Mouse (Mus musculus) limb, embryonic 12.5 days (tissue): ENCODE measurements at regions not wholly inside any gene's neighbourhood (a gene's known extent, or its start where the extent isn't known, plus 50 kb on each side); places are given as distances from the start of the nearest gene placed in this dataset.

ENCODE experiments used
- ATAC-seq: fragments of 200-750 bp; cut with Nextera tagmentation; 2 replicates; pipeline ENCODE4 v1.8.0; 2017; ENCODE audit warnings: low read depth, moderate TSS enrichment; ENCODE audit not compliant: insufficient number of reproducible peaks, insufficient read depth, low FRiP score, low TSS enrichment
- H3K27ac ChIP-seq: fragments of 300-500 bp; sonication (generic); 2 replicates; pipeline ENCODE4 v1.5.1; 2016; ENCODE audit warnings: mild to moderate bottlenecking, moderate library complexity
- H3K27me3 ChIP-seq: fragments of 300-500 bp; sonication (generic); 2 replicates; pipeline ENCODE4 v1.6.1; 2016; ENCODE audit warnings: mild to moderate bottlenecking, moderate library complexity
- H3K36me3 ChIP-seq: fragments of 300-500 bp; sonication (generic); 2 replicates; pipeline ENCODE4 v1.6.1; 2016; ENCODE audit warnings: mild to moderate bottlenecking, moderate library complexity
- H3K4me1 ChIP-seq: fragments of 300-500 bp; sonication (generic); replicated peaks from 2 replicates; pipeline ENCODE4 v1.6.1; 2016
- H3K4me2 ChIP-seq: fragments of 300-500 bp; sonication (generic); 2 replicates; pipeline ENCODE4 v1.6.1; 2016; ENCODE audit warnings: mild to moderate bottlenecking, moderate library complexity
- H3K4me3 ChIP-seq: fragments of 300-500 bp; sonication (generic); replicated peaks from 2 replicates; pipeline ENCODE4 v1.5.1; 2016; ENCODE audit warnings: mild to moderate bottlenecking
- H3K9ac ChIP-seq: fragments of 300-500 bp; sonication (generic); replicated peaks from 2 replicates; pipeline ENCODE4 v1.6.1; 2016; ENCODE audit warnings: mild to moderate bottlenecking, moderate library complexity
- H3K9me3 ChIP-seq: fragments of 300-500 bp; sonication (generic); 2 replicates; pipeline ENCODE4 v1.6.1; 2016; ENCODE audit warnings: mild to moderate bottlenecking, moderate library complexity
- WGBS: fragments of 180-500 bp; shearing (Covaris S2); methylation state at CpG from one replicate; pipeline ENCODE4 v1.1.7; 2016; 5-methylcytosine and 5-hydroxymethylcytosine counted together

DNA sequence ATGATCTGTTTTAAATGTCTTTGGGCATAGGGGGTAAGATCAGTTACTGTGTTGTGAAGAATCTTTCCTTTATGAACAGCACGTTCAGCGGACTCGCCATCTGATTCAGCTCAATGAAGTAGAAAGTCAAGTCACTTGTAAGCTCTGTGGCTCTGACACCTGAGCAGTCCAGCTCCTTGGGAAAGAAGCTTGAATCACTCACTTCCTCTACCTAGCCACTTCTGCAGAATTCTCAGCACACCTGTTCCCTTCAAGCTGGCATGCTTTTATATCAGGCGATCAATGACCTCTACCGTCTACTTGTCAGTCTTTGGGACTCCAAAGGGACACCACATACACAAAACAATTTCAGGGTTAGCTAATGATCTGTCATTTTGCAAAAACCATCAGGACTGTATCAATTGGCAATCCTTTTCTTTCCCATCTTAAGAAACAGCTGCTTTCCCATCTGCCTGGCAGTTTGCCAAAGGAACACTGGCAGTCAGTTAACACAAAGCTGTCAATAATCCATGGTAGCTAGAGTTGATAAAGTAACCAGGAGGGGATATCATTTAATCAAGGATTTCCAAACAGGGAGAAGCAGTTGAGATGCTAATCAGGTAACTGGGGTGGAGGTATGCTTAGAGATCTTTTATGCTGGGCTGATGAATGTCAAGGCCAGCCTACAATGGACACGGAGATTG is 382.3 kb upstream of the Gm9747 start:
- no peak overlapping the region for H3K27ac ChIP-seq
- WGBS, result 88% methylated on average over 6 of the region's 6 CpGs

DNA sequence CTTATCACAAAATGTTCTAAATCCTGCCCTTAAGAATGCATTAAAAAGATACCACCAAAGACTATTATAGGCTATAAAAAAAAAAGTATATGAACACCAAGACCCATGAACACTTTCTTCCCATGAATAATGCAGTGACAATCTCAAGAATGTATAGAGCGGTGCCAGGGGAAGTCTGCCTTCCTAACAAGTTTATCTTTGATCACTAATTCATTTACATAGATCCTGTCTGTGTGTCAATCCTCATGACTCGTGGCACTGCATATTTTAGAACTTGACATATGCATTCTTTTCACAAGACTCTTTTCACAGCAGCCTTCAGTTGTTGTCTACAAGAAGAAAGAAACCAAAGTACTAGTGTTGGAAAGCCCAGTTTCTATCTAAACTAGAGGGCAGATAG is 373.4 kb upstream of the Gm9747 start:
- H3K9ac ChIP-seq, result no peak overlapping the region
- no peaks in the 10 kb centered on the region for H3K4me1 ChIP-seq
- no peak overlapping the region for H3K27ac ChIP-seq
- no peak for ATAC-seq
- 84% methylated on average over 2 of the region's 2 CpGs for WGBS
- no peak overlapping the region for H3K4me3 ChIP-seq
- H3K4me2 ChIP-seq, result no peak overlapping the region
- no peaks in the 10 kb centered on the region for H3K9me3 ChIP-seq
- H3K27me3 ChIP-seq, result no peaks in the 10 kb centered on the region
- H3K36me3 ChIP-seq, result no peaks in the 10 kb centered on the region

More for the DNA sequence above, 382.3 kb upstream of the Gm9747 start:
- H3K9ac ChIP-seq, result no peak overlapping the region
- H3K36me3 ChIP-seq, result no peaks in the 10 kb centered on the region
- ATAC-seq, result no peak
- H3K27me3 ChIP-seq, result no peaks in the 10 kb centered on the region
- no peak overlapping the region for H3K4me2 ChIP-seq
- no peaks in the 10 kb centered on the region for H3K9me3 ChIP-seq
- H3K4me3 ChIP-seq, result no peak overlapping the region
- no peaks in the 10 kb centered on the region for H3K4me1 ChIP-seq

DNA sequence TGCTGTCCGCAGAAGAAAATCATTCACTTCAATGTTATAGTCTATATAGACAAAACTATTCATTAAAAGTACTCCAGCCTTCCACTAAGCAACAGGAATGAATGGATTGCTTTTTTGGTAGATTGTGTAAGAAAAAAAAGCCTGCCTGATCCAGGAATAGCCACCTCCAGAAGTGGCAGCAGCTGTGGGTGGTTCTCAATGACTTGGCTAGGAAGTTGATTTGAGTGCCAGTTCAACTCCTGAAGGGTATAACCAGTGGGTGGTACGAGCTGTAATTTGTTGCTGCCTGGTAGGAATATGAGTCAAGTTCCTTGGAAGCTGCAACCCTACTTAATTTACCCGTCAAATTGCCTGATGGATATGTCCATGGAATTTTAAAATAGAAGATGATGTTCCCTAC is 368.3 kb upstream of the Gm9747 start:
- ATAC-seq, result no peak
- WGBS, result 78% methylated on average over 3 of the region's 3 CpGs

DNA sequence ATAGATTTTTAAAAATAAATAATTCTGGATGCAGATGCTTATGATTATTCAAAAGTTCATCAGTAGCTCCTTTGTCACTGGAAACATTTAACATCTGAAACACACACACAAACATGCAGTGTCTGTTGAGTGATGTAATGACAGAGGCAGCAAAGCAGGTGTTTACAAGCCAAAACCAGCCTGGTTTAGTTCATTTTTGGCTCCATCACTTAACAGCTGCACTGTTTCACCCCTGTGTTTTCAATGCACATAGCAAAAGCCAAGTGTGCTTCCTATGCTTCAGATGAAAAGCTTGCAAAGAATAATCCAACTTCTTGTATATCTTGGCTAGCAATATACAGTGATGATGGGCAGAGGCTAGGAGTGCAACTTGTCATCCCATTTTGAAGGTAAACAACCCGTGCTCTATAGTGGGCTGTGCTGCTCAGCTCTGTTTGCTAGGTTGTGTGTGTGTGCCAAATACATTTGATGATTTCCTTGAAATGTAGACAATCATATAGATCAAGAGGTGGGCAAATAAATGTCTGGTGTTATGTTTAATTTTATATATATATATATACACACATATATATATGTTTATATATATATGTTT is 345.9 kb upstream of the Gm9747 start:
- Histone ChIP-seq H3K27ac (no peak overlapping the region), H3K36me3 (no peaks in the 10 kb centered on the region), H3K4me2 (no peak overlapping the region), H3K4me3 (no peak overlapping the region), H3K27me3 (no peaks in the 10 kb centered on the region), H3K9ac (no peak overlapping the region), H3K9me3 (no peaks in the 10 kb centered on the region), H3K4me1 (no peaks in the 10 kb centered on the region)
- no peak for ATAC-seq
- 70% methylated on average over 1 of the region's 1 CpGs for WGBS

More for the DNA sequence above, 368.3 kb upstream of the Gm9747 start:
- Histone ChIP-seq H3K36me3 (no peaks in the 10 kb centered on the region), H3K4me1 (no peaks in the 10 kb centered on the region), H3K4me2 (no peak overlapping the region), H3K27me3 (no peaks in the 10 kb centered on the region), H3K9ac (no peak overlapping the region), H3K27ac (no peak overlapping the region), H3K9me3 (no peaks in the 10 kb centered on the region), H3K4me3 (no peak overlapping the region)

DNA sequence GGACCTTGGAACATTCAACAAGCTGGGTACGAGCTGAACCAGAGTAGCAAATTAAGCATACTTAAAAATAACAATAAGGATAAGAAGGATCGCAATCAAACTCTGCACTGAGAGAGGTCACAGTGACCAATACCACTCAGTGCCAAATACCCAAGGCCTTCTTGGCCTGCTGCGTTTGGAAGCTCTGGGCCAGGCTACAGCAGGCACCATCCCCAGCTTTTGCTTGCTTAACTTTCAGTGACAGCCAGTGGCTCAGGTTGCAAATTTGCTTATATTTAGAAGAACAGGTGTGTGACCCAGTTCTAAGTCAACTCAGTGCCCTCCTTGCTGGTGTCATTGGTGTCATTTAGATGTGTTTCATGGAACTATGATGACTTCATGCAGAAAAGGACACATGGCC is 335.7 kb upstream of the Gm9747 start:
- Histone ChIP-seq H3K4me1 (no peaks in the 10 kb centered on the region), H3K4me2 (no peak overlapping the region), H3K27ac (no peak overlapping the region), H3K9ac (no peak overlapping the region), H3K27me3 (no peaks in the 10 kb centered on the region), H3K9me3 (no peaks in the 10 kb centered on the region), H3K4me3 (no peak overlapping the region), H3K36me3 (no peaks in the 10 kb centered on the region)
- ATAC-seq, result no peak
- 86% methylated on average over 3 of the region's 3 CpGs for WGBS

DNA sequence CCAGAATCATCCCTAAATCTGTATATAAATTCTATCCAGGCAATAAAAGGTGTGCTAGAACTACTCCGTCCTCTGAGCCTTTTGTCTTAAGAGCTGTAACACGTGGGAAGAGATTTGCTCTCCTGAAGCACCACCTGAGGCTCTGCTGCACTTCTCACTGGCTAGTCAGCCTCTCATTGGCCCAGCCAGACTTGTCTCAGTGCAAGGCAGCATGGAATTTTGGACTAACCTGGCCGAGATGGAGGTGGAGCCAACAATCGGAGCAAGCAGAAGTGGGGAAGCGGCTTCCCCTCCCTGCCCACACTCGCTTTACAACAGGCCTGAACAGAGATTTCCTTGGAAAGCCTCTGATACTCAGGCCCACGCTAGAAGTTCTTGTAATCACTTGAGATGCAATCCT is 332.1 kb upstream of the Gm9747 start:
- H3K36me3 ChIP-seq, result no peaks in the 10 kb centered on the region
- no peaks in the 10 kb centered on the region for H3K27me3 ChIP-seq
- ATAC-seq, result no peak
- no peaks in the 10 kb centered on the region for H3K9me3 ChIP-seq
- no peak overlapping the region for H3K4me3 ChIP-seq
- 66% methylated on average over 7 of the region's 7 CpGs for WGBS
- no peak overlapping the region for H3K4me2 ChIP-seq
- H3K4me1 ChIP-seq, result no peaks in the 10 kb centered on the region; the same call in 1 of the 2 replicates
- H3K27ac ChIP-seq, result no peak overlapping the region
- no peak overlapping the region for H3K9ac ChIP-seq

DNA sequence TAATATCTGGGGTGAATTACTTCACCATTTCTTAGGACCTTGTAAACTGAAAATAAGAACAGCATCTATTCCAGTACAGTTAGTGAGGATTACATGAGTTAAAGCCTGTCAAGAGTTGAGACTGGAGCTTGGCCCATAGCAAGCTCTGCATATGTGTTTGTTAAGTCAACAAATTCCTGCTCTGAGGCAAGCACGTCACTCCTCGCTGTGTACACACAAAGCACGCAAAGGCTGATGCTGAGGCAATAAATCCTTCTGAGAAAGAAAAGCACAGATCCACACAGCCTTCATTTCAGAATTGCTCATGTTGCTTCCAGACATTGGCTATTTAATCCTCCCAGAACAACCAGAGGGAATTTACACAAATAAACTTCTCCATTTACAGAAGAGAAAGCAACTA is 328.9 kb upstream of the Gm9747 start:
- Histone ChIP-seq H3K4me2 (no peak overlapping the region), H3K27ac (peak overlapping the region; percentile 69), H3K27me3 (no peaks in the 10 kb centered on the region), H3K4me1 (no peaks in the 10 kb centered on the region; the same call in 1 of the 2 replicates), H3K36me3 (no peaks in the 10 kb centered on the region), H3K4me3 (no peak overlapping the region), H3K9me3 (no peaks in the 10 kb centered on the region), H3K9ac (no peak overlapping the region)
- no peak for ATAC-seq
- 32% methylated on average over 3 of the region's 3 CpGs for WGBS

DNA sequence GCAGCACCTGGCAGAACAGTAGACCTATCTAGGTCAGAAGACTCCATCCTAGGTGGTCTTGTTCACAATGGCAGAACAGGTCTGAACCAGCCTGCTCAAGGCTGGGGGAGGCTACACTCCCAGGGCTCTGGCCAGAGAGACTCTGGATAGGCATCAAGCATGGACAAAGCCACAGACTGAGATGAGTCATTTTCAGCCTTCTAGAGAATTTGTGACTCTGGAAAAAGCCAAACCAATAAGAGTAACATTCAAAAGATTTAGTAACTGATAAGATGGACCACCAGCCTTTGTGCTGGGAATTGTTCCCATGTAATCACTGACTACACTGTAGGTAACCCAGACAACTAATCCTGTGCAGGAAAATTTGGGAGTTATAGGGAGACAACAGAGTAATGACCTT is 320.3 kb upstream of the Gm9747 start:
- Histone ChIP-seq H3K9me3 (no peaks in the 10 kb centered on the region), H3K9ac (no peak overlapping the region), H3K27ac (no peak overlapping the region), H3K4me1 (peaks cover 13% of the 10 kb centered on the region), H3K4me3 (no peak overlapping the region), H3K27me3 (no peaks in the 10 kb centered on the region), H3K36me3 (no peaks in the 10 kb centered on the region), H3K4me2 (no peak overlapping the region)
- no peak for ATAC-seq

DNA sequence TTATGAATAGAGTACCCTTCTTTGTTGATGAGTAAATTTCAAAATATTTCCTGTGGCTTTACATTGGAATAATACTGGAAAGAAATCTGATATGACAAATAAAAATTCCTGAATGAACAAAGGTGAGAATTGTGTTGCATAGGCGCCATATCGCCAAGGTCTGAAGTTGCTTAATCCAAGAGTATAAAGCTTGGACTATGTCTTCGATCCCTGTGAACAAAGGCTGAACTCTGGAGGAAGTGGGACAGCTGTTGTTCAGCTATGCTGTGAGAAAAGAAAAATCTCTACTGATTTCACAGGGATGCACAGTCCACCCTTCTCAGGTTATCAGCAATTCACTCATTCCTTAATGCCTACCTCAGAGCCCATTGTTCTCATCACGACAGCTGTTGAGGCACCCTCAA is 319.3 kb upstream of the Gm9747 start:
- Histone ChIP-seq H3K27ac (no peak overlapping the region; the same call in 1 of the 2 replicates), H3K9me3 (no peaks in the 10 kb centered on the region), H3K4me1 (peaks cover 14% of the 10 kb centered on the region), H3K36me3 (no peaks in the 10 kb centered on the region), H3K4me3 (no peak overlapping the region), H3K27me3 (no peaks in the 10 kb centered on the region), H3K9ac (no peak overlapping the region), H3K4me2 (no peak overlapping the region)
- WGBS, result 71% methylated on average over 4 of the region's 4 CpGs
- ATAC-seq, result peak; percentile 72

DNA sequence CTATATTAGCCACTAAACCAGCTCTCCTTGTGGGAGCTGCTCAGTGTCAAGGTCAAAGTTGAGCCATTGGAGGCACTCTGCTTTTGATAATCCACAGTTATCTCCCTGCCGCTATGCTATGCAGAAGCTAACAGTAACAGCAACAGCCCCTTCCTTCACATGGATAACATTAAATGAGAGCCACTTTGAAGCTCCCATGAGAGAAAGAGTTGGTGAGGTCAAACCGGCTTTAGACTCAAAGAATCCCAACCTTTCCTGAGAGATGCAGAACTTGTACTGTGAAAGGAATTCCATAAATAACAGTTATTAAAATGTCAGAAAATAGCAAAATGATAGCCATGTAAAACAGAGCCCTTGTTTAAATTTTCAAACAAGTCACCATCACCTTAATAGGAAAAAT is 316.1 kb upstream of the Gm9747 start:
- WGBS, result 35% methylated on average over 2 of the region's 2 CpGs

DNA sequence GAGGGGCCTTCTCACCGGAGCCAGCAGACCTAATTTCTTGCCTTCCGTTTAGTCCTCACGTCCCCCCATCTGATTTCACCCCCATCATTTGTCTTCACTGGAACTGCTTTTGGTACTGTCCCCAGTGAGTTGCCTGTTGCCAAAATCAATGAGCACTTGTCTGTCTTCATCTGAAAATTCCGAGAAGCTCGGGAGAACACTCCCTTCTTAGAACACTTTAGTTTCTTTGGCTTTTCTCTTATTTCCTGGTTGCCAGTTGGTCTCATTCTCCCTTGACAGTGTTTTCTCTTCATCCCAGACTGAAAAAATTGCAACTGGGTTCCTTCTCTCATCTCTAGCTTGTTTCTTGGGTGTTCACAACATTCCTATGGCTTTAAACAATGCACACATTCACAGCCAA is 305.2 kb upstream of the Gm9747 start:
- H3K4me1 ChIP-seq, result no peaks in the 10 kb centered on the region
- H3K9me3 ChIP-seq, result no peaks in the 10 kb centered on the region
- H3K4me3 ChIP-seq, result no peak overlapping the region
- 92% methylated on average over 5 of the region's 5 CpGs for WGBS
- H3K9ac ChIP-seq, result no peak overlapping the region
- H3K27me3 ChIP-seq, result no peaks in the 10 kb centered on the region
- no peaks in the 10 kb centered on the region for H3K36me3 ChIP-seq
- no peak overlapping the region for H3K27ac ChIP-seq
- no peak overlapping the region for H3K4me2 ChIP-seq
- no peak for ATAC-seq

More for the DNA sequence above, 316.1 kb upstream of the Gm9747 start:
- Histone ChIP-seq H3K9ac (no peak overlapping the region), H3K4me3 (no peak overlapping the region), H3K4me1 (peaks cover 14% of the 10 kb centered on the region), H3K4me2 (no peak overlapping the region), H3K36me3 (no peaks in the 10 kb centered on the region), H3K9me3 (no peaks in the 10 kb centered on the region), H3K27me3 (no peaks in the 10 kb centered on the region), H3K27ac (peak overlapping the region; percentile 54; the same call in 1 of the 2 replicates)
- ATAC-seq, result peak; percentile 30; the same call in 1 of the 2 replicates

DNA sequence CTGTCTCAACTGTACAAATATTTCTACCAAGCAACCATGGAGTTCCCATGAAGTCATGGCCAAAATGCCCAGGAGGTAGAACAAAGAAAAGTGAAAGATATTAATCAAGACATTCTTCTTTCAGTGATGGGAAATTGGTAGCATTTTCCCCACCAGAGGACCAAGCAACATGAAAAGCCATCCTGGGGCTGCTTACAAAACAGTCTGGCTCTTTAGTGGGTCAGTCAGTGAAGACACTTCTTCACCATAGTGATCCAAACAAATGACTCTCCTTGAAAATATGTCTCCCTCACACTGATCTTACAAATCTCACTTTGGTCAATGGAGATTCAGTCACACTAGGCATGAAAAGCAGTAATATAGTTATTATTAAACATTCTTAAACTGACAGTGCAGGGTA is 299.8 kb upstream of the Gm9747 start:
- H3K4me2 ChIP-seq, result no peak overlapping the region
- H3K9ac ChIP-seq, result no peak overlapping the region
- no peak overlapping the region for H3K4me3 ChIP-seq
- H3K9me3 ChIP-seq, result no peaks in the 10 kb centered on the region
- no peaks in the 10 kb centered on the region for H3K4me1 ChIP-seq
- no peaks in the 10 kb centered on the region for H3K36me3 ChIP-seq
- no peak overlapping the region for H3K27ac ChIP-seq
- ATAC-seq, result no peak
- H3K27me3 ChIP-seq, result no peaks in the 10 kb centered on the region
